Mouse (Mus musculus) lung, postnatal 0 days (tissue): Measurements from ENCODE around the gene Sox1. TPM values are rescaled to one million over a fixed set of nuclear protein-coding genes. Genes with fewer than 3 reads are reported as not detected.
A peak's percentile ranks its signal among the peaks of the same experiment; 100 is the strongest.

Source experiments
- ATAC-seq: fragments of 200-750 bp; cut with Nextera tagmentation; 2 replicates; pipeline ENCODE4 v1.8.0; 2017; ENCODE audit warnings: moderate library complexity
- DNase-seq: peaks from one replicate; pipeline ENCODE4 v3.0.0-alpha.2; 2016; ENCODE audit warnings: low spot score
- H3K27ac ChIP-seq: fragments of 300-500 bp; sonication (generic); 2 replicates; pipeline ENCODE4 v1.5.1; 2014; ENCODE audit warnings: antibody characterized with exemption, mild to moderate bottlenecking, low read length, mixed read lengths
- H3K27me3 ChIP-seq: fragments of 300-500 bp; sonication (generic); replicated peaks from 2 replicates; pipeline ENCODE4 v1.6.1; 2014; ENCODE audit warnings: low read length, mixed read lengths; ENCODE audit not compliant: insufficient read depth
- H3K36me3 ChIP-seq: fragments of 300-500 bp; sonication (generic); 2 replicates; pipeline ENCODE4 v1.6.1; 2014; ENCODE audit warnings: low read length, mixed read lengths; ENCODE audit not compliant: insufficient read depth
- H3K4me1 ChIP-seq: fragments of 300-500 bp; sonication (generic); 2 replicates; pipeline ENCODE4 v1.6.1; 2014; ENCODE audit warnings: antibody characterized with exemption, low read depth, low read length, mixed read lengths; ENCODE audit not compliant: insufficient read depth
- H3K4me2 ChIP-seq: fragments of 300-500 bp; sonication (generic); replicated peaks from 2 replicates; pipeline ENCODE4 v1.6.1; 2014; ENCODE audit warnings: low read depth, mild to moderate bottlenecking, low read length, moderate library complexity, mixed read lengths
- H3K4me3 ChIP-seq: fragments of 300-500 bp; sonication (generic); 2 replicates; pipeline ENCODE4 v1.5.1; 2014; ENCODE audit warnings: low read depth, low read length
- H3K9ac ChIP-seq: fragments of 300-500 bp; sonication (generic); replicated peaks from 2 replicates; pipeline ENCODE4 v1.6.1; 2014; ENCODE audit warnings: low read depth, mild to moderate bottlenecking
- H3K9me3 ChIP-seq: fragments of 300-500 bp; sonication (generic); 2 replicates; pipeline ENCODE4 v1.6.1; 2016; ENCODE audit warnings: low read length, mixed read lengths
- CTCF ChIP-seq: IDR thresholded peaks from 2 replicates; pipeline ENCODE4 v1.5.1; 2016; ENCODE audit warnings: antibody characterized with exemption, mild to moderate bottlenecking
- EP300 ChIP-seq: IDR thresholded peaks from 2 replicates; pipeline ENCODE4 v1.6.1; 2016; ENCODE audit warnings: antibody characterized with exemption, mild to moderate bottlenecking, control low read depth
- WGBS: fragments of 180-500 bp; shearing (Covaris S2); extraction: QIAGEN DNeasy Blood & Tissue Kit; methylation state at CpG from one replicate; pipeline ENCODE4 v1.1.7; 2014; 5-methylcytosine and 5-hydroxymethylcytosine counted together
- polyA plus RNA-seq: library from polyadenylated mRNA; unstranded; fragments of >200 nt; fragmentation: Nextera tagmentation; extraction: Ambion mirVana; gene quantifications from 2 replicates; pipeline ENCODE4 v1.2.1, GENCODE M21; 2015

Gene Sox1
- polyA plus RNA-seq, 1 experiment from 2014 or later, result not detected

GRCm38 (mm10) chr8:12429601-12430172 lies 34.6 kb downstream of the Sox1 start:
- Histone ChIP-seq H3K9ac (no peak overlapping the region), H3K4me2 (no peak overlapping the region), H3K4me1 (no peaks in the 10 kb centered on the region), H3K27me3 (peaks cover 65% of the 10 kb centered on the region), H3K9me3 (no peaks in the 10 kb centered on the region), H3K27ac (no peak overlapping the region), H3K36me3 (no peaks in the 10 kb centered on the region), H3K4me3 (no peak overlapping the region)
- WGBS, result 11% methylated on average over 8 of the region's 9 CpGs
- DNase-seq (no peak), ATAC-seq (no peak)
- TF ChIP-seq CTCF (no peak), EP300 (no peak)

DNA sequence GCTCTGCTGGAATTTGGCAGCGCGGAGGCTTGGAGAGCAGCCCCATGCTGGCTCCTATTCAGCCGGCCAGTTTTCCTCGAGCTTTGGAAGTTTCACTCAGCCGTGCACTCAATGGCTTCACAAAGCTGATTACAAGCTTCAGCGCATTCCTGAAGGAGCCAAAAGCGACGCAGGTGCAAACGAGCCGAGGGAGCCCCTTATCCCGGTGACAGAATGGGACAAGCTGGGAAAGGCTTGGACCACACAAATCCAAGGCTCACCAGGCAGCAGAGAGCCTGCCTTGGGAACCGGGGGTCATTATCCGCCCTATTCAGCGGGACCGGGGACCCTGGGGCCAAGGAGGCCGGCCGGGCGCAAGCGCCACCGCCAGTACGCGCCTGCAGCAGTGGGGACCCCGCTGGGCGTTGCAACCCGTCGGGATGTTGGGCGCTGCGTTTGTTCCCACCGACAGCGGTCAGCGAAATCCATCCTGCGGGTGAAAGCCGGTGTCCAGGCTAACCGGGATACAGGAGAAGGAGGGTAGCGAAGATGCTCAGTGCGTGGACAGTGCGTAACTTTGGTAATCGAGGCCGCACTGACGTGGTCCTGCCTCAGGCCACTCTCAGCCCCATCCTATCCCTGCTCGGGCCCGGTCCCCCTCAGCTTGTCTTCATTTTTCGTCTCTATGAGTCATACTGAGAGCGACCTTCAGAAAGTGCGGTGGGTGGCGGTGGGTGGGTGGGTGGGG lies 35.2 kb downstream of the Sox1 start:
- 2% methylated on average over 46 of the region's 46 CpGs for WGBS
- no peak for DNase-seq
- no peaks in the 10 kb centered on the region for H3K9me3 ChIP-seq
- no peak overlapping the region for H3K27ac ChIP-seq
- H3K9ac ChIP-seq, result no peak overlapping the region
- ATAC-seq, result no peak
- no peak for TF ChIP-seq CTCF
- no peak for TF ChIP-seq EP300
- no peak overlapping the region for H3K4me3 ChIP-seq
- H3K4me1 ChIP-seq, result no peaks in the 10 kb centered on the region
- no peak overlapping the region for H3K4me2 ChIP-seq
- H3K27me3 ChIP-seq, result peaks cover 62% of the 10 kb centered on the region
- no peaks in the 10 kb centered on the region for H3K36me3 ChIP-seq

DNA sequence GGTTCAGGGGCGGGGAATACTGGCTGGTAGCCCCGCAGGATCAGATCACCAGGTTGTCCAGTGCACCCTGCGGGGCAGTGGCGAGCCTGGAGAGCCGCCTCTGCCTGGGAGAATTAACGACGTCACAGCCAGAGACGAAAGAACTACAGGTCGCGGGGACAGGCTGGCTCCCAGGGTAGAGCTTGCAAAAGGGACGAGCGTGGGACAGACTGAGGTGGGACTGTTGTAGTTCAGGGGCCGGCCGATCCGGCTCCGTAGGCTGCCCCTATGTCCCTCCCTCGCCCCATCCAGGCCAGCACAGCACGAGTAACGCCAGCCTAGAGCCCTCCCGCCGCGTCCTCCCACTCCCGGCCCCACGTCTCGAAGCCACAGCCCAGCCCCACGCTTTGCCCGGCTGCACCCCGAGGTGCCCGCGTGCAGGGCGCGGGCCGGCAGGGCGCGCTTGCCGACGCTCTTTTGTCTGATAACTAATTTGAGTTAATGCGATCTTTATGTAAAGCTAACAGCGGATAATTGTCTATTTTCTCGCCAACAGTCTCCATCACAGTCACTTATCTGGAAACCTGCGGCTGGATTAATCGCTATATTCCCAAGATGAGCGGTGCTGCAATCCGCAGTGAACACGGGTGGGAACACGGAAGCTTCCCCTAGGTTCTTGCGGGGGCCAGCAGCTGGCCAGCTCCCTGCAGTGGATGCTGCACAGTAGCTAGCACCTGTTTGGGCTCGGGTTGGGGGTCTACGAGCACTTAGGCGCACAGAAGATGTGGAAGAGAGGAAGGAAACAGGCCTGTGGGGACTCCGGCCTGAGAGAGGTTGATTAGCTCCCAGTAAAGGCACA lies 36.0 kb downstream of the Sox1 start:
- H3K4me3 ChIP-seq, result peak overlapping the region; percentile 14; the same call in 1 of the 2 replicates
- ATAC-seq (no peak), DNase-seq (no peak)
- H3K4me1 ChIP-seq, result no peaks in the 10 kb centered on the region
- H3K4me2 ChIP-seq, result no peak overlapping the region
- TF ChIP-seq CTCF (no peak), EP300 (no peak)
- 2% methylated on average over 43 of the region's 51 CpGs for WGBS
- H3K9me3 ChIP-seq, result no peaks in the 10 kb centered on the region
- H3K27me3 ChIP-seq, result peaks cover 59% of the 10 kb centered on the region
- no peak overlapping the region for H3K27ac ChIP-seq
- no peaks in the 10 kb centered on the region for H3K36me3 ChIP-seq
- no peak overlapping the region for H3K9ac ChIP-seq

DNA sequence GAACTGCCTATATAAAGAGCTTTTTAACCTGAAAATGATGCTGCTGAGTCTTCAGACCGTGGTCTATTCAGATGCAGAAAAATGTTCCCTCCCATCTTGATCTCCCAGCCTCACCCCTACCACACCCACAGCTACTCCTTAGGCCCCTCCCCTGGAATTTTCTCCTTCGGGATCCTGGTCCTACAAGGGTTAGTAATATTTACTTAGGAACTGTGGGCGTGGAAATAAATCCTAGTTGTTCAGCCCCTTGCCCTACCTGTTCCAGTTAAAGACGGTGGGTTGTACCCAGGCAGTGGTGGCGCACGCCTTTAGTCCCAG lies 36.6 kb downstream of the Sox1 start:
- H3K36me3 ChIP-seq, result no peaks in the 10 kb centered on the region
- no peaks in the 10 kb centered on the region for H3K9me3 ChIP-seq
- no peaks in the 10 kb centered on the region for H3K4me1 ChIP-seq
- H3K4me2 ChIP-seq, result no peak overlapping the region
- no peak for DNase-seq
- no peak for ATAC-seq
- peaks cover 59% of the 10 kb centered on the region for H3K27me3 ChIP-seq
- H3K27ac ChIP-seq, result no peak overlapping the region
- H3K4me3 ChIP-seq, result no peak overlapping the region
- no peak overlapping the region for H3K9ac ChIP-seq
- WGBS, result 36% methylated on average over 6 of the region's 6 CpGs
- no peak for TF ChIP-seq CTCF
- no peak for TF ChIP-seq EP300

DNA sequence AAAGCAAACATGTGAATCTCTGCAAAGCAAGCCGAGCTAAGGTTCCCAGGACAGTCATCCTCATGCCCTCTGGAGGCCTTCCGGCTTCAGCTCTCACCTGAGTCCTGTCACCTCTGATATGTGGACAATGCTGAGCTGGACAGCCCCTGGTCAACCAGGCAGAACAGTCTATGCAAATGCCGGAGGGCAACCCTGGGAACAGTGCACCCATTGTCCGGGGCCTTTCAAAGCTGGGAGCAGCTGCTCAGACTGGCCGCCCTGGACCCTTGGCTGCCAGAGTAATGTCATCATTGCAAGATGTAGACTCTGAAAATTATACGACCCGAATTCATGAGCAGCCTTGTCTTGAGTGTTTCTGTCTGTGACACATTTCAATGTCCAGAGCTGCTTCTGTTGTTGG lies 37.5 kb downstream of the Sox1 start:
- ATAC-seq, result no peak

GRCm38 (mm10) chr8:12434771-12435170 lies 39.7 kb downstream of the Sox1 start:
- TF ChIP-seq EP300, result no peak
- no peak for TF ChIP-seq CTCF
- no peak for ATAC-seq
- H3K4me2 ChIP-seq, result no peak overlapping the region
- H3K27me3 ChIP-seq, result peaks cover 32% of the 10 kb centered on the region
- no peak overlapping the region for H3K4me3 ChIP-seq
- H3K9me3 ChIP-seq, result no peaks in the 10 kb centered on the region
- H3K36me3 ChIP-seq, result no peaks in the 10 kb centered on the region
- no peak overlapping the region for H3K9ac ChIP-seq
- no peaks in the 10 kb centered on the region for H3K4me1 ChIP-seq
- WGBS, result 46% methylated on average over 3 of the region's 3 CpGs
- no peak overlapping the region for H3K27ac ChIP-seq
- no peak for DNase-seq

More for the DNA sequence above, 37.5 kb downstream of the Sox1 start:
- Histone ChIP-seq H3K36me3 (no peaks in the 10 kb centered on the region), H3K27ac (no peak overlapping the region), H3K27me3 (peaks cover 54% of the 10 kb centered on the region), H3K4me1 (no peaks in the 10 kb centered on the region), H3K9me3 (no peaks in the 10 kb centered on the region), H3K4me2 (no peak overlapping the region), H3K4me3 (no peak overlapping the region), H3K9ac (no peak overlapping the region)
- WGBS, result 53% methylated on average over 7 of the region's 7 CpGs
- no peak for DNase-seq
- no peak for TF ChIP-seq EP300
- no peak for TF ChIP-seq CTCF
